Mouse (Mus musculus) testis, adult 2 months (tissue): ENCODE results near the gene Capzb.

Source experiments
- CTCF ChIP-seq: fragments of 200-500 bp; IDR thresholded peaks from 2 replicates; pipeline ENCODE4 v1.5.1; 2012; ENCODE audit warnings: low read depth, mild to moderate bottlenecking, inconsistent platforms, low read length, moderate library complexity; ENCODE audit not compliant: control insufficient read depth, insufficient read depth, insufficient replicate concordance
- POLR2A ChIP-seq: fragments of 200-500 bp; IDR thresholded peaks from 2 replicates; pipeline ENCODE4 v1.6.1; 2012; ENCODE audit warnings: low read depth, mild to moderate bottlenecking, inconsistent platforms, low read length, moderate library complexity; ENCODE audit not compliant: control insufficient read depth

GRCm38 (mm10) chr4:139258621-139259301, 66.1 kb downstream of the Capzb start:
- TF ChIP-seq CTCF: no peak
- no peak for TF ChIP-seq POLR2A
